Mouse (Mus musculus): Measurements from ENCODE around the gene Phrf1. TPM values are rescaled to one million over a fixed set of nuclear protein-coding genes. Genes with fewer than 3 reads are reported as not detected.
A peak's percentile ranks its signal among the peaks of the same experiment; 100 is the strongest.

Gene Phrf1
- polyA plus RNA-seq, 1 experiment from 2014 or later, result 87.1 TPM

DNA sequence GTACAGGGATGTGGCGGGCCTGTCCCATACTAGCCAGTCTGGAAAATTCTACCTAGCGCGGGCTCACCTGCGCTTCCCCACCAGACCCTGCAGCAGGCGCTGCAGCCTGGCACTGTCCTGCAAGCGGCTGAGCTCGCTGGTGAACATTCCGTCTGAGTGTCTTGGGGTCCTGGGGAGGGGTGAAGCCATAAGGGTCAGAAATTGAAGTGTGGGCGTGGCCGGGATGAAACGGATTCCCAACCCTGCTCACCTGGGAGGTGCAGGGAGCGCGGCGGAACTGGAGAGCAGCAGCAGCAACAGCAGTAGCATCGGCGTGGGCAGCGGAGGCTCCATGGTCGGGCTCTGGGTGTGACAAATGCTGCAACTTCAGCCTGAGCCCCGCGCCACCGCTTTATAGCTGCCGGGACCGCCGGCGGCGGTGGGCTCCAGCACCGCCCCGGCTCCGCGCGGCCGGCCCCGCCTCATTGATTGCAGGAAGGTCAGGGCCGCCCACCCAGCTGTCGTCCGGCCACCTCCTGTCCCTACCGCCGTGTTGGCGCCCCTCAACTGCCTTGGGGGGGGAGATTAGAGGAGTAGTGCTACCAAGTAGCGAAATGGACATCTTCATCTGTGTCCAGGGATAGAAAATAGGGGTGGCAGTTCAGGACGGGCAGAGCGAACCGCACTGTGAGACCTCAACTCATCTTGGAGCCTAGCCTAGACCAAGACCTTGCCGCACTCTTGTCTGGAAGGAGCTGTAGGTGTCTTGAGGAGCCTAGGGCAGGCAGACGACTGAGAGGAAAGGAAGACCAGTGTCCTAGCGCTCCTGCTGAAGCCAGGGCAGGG lies 50.4 kb downstream of the Phrf1 start, which contains the start of gene Sct:
TSS of gene Sct (minus strand) at position 368 of the 825 bp plus-strand sequence.
- Histone ChIP-seq H3K9ac (peak within 1 kb of the TSS; percentile 43), H3K27ac (no peak within 1 kb of the TSS), H3K4me3 (peak within 1 kb of the TSS; percentile 44), H3K36me3 (no peaks in the 10 kb centered on the region), H3K27me3 (0 out of 2 replicates have a peak, but pooled peaks cover 11% of the 10 kb centered on the region), H3K9me3 (no peaks in the 10 kb centered on the region), H3K4me2 (replicated peaks) (peak within 1 kb of the TSS; percentile 96), H3K4me1 (0 out of 2 replicates have a peak, but pooled peaks cover 6% of the 10 kb centered on the region)
- 2% methylated on average over 45 of the region's 46 CpGs for WGBS
- 0 out of 2 replicates have a peak, but pooled peaks have one; percentile 43 for ATAC-seq (ENCODE audit: insufficient number of reproducible peaks, insufficient read depth, low FRiP score, low TSS enrichment)

DNA sequence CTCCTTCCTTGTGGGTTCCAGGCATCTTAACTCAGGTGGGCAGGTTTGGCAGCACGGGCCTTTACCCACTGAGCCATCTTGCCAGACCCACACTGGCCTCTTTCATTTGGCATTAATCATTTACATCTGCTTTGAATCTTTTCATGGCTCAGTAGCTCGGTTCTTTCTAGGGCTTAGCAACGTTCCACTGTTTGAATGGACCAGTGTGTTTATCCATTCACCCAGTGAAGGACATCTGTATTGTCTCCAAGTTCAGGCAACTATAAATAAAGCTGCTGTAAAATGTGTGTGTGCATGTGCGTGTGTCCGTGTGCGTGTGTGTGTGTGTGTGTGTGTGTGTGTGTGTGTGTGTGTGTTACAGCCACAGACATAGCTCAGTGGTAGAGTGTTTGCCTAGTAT lies 52.9 kb downstream of the Phrf1 start:
- whole genome bisulfite sequencing, result 68% methylated on average over 6 of the region's 6 CpGs
- ATAC-seq (ENCODE audit: insufficient number of reproducible peaks, insufficient read depth, low FRiP score, low TSS enrichment), result no peak

DNA sequence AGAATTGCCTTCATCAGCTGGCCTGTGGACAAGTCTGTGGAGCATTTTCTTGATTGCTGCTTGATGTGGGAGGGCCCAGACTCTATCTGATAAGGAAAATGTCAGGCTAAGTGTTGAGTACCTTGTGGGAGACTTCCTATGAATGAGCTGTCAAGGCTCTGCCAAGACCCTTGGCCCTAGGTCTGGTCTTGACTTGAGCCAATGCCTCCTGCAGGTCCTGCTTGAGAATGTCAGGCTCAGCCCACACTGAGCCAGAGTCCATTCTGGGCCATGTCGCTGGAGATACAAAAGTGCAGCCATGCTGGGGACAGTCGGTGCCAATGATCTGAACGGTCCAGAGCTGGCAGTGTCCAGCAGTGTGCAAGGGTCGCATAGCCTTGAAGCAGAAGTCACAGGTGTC lies 54.2 kb downstream of the Phrf1 start:
- no peak overlapping the region for H3K27ac ChIP-seq
- ATAC-seq (ENCODE audit: insufficient number of reproducible peaks, insufficient read depth, low FRiP score, low TSS enrichment), result no peak

More for the DNA sequence above, 52.9 kb downstream of the Phrf1 start:
- Histone ChIP-seq H3K27ac (no peak overlapping the region), H3K27me3 (0 out of 2 replicates have a peak, but pooled peaks cover 11% of the 10 kb centered on the region), H3K9ac (no peak overlapping the region), H3K9me3 (no peaks in the 10 kb centered on the region), H3K4me1 (0 out of 2 replicates have a peak, but pooled peaks cover 6% of the 10 kb centered on the region), H3K4me3 (no peak overlapping the region), H3K36me3 (no peaks in the 10 kb centered on the region), H3K4me2 (replicated peaks) (no peak overlapping the region)

DNA sequence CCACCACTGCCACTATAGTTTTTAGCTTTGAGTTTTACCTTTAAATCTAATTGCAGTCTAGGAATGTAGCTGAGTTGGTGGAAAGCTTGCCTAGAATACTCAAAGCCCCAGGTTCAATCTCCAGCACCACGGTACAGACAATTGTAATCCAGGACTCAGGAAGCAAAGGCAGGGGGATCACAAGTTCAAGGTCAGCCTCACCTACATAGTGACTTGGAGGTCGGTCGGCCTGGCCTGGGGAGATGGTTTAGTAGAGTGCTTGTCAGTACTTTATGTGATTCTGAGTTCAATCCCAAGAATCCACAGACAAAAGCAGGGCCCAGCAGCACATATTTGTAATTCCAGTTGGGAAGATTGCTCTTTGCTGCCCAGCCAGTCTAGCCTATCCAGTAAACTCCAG lies 59.5 kb downstream of the Phrf1 start:
- Histone ChIP-seq H3K27me3 (peaks cover 26% of the 10 kb centered on the region), H3K4me2 (replicated peaks) (no peak overlapping the region), H3K9me3 (no peaks in the 10 kb centered on the region), H3K27ac (no peak overlapping the region), H3K4me3 (no peak overlapping the region), H3K4me1 (peaks cover 10% of the 10 kb centered on the region; the same call in 1 of the 2 replicates), H3K36me3 (no peaks in the 10 kb centered on the region), H3K9ac (no peak overlapping the region)
- ATAC-seq (ENCODE audit: insufficient number of reproducible peaks, insufficient read depth, low FRiP score, low TSS enrichment), result no peak
- WGBS, result 82% methylated on average over 3 of the region's 3 CpGs

More for the DNA sequence above, 54.2 kb downstream of the Phrf1 start:
- H3K36me3 ChIP-seq, result no peaks in the 10 kb centered on the region
- no peaks in the 10 kb centered on the region for H3K9me3 ChIP-seq
- H3K9ac ChIP-seq, result no peak overlapping the region
- H3K4me3 ChIP-seq, result no peak overlapping the region
- 88% methylated on average over 4 of the region's 4 CpGs for WGBS
- H3K27me3 ChIP-seq, result 0 out of 2 replicates have a peak, but pooled peaks cover 11% of the 10 kb centered on the region
- H3K4me2 ChIP-seq (replicated peaks), result no peak overlapping the region
- 0 out of 2 replicates have a peak, but pooled peaks cover 6% of the 10 kb centered on the region for H3K4me1 ChIP-seq

DNA sequence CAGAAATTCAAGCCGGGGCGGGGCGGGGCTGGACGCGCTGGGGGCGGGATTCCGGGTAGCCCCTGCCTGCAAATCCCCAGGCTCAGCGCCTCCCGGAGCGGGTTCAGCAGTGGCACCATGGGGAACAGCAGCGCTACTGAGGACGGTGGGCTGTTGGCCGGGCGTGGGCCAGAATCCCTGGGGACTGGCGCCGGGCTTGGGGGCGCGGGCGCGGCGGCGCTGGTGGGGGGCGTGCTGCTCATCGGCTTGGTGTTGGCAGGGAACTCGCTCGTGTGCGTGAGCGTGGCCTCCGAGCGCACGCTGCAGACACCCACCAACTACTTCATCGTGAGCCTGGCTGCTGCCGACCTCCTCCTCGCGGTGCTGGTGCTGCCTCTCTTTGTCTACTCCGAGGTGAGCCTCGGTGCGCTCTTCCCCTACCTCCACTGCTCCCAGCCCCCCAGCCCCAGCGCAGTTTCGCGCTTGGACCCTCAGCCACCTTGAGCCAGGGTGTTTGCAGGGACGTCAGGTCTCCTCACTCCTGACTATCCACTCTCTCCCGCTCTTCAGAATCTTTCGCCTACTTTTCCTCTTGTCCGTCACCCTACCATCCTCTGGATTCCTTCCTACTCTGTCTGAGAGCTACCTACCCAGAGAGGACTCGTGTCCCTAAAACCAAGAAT lies 63.5 kb downstream of the Phrf1 start, which contains the start of gene Drd4:
TSS of gene Drd4 (plus strand) at position 86 of the 662 bp plus-strand sequence.
- no peaks in the 10 kb centered on the region for H3K9me3 ChIP-seq
- WGBS, result 2% methylated on average over 45 of the region's 46 CpGs
- H3K4me3 ChIP-seq, result peak within 1 kb of the TSS; percentile 54
- 0 out of 2 replicates have a peak, but pooled peaks cover 3% of the 10 kb centered on the region for H3K36me3 ChIP-seq
- H3K9ac ChIP-seq, result peak within 1 kb of the TSS; percentile 65
- no peak; the same call in 1 of the 2 replicates for ATAC-seq (ENCODE audit: insufficient number of reproducible peaks, insufficient read depth, low FRiP score, low TSS enrichment)
- H3K4me1 ChIP-seq, result peaks cover 30% of the 10 kb centered on the region
- peak within 1 kb of the TSS; percentile 96 for H3K4me2 ChIP-seq (replicated peaks)
- H3K27ac ChIP-seq, result no peak within 1 kb of the TSS
- peaks cover 57% of the 10 kb centered on the region for H3K27me3 ChIP-seq

DNA sequence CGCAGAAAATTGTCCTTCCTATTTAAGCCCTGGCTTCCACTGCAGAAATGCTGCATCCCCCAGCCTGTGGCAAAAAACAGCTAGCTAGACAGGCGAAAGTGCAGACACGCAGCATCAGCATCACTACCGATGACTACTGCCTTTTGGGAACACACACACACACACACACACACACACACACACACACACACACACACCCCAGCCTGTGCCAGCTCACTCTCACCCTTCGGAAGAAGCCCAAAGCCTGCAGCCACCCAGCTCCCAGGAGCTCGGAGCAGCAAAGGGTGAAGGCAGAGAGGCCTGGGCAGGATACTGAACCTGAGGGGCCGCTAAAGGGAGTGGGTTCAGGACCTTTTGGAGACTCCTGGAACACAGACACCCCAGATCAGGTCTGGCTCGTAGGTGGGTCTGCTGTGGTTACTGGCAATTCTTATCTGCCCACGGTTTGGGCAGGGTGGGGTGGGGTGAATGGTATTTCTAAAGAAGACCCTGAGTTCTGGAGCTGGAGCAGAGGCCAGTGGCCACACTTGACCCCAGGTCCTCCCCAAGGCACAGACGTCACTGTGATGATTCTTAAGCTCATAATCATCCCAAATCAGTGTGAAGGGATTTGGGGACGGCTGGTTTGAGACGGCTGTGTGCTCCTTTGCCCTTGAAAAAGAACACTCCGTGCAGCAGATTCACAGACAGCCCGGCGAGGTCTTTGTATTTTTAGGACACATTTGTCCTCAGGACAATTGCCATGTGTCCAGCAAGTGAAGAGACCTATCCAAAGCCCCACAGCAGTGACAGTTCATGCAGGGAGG lies 64.2 kb downstream of the Phrf1 start:
- H3K27ac ChIP-seq, result no peak overlapping the region
- H3K36me3 ChIP-seq, result 0 out of 2 replicates have a peak, but pooled peaks cover 9% of the 10 kb centered on the region
- H3K9ac ChIP-seq, result peak overlapping the region; percentile 65; the same call in 1 of the 2 replicates
- peak overlapping the region; percentile 54 for H3K4me3 ChIP-seq
- H3K4me1 ChIP-seq, result peaks cover 30% of the 10 kb centered on the region
- peaks cover 57% of the 10 kb centered on the region for H3K27me3 ChIP-seq
- no peak for ATAC-seq (ENCODE audit: insufficient number of reproducible peaks, insufficient read depth, low FRiP score, low TSS enrichment)
- WGBS, result 26% methylated on average over 15 of the region's 15 CpGs
- no peaks in the 10 kb centered on the region for H3K9me3 ChIP-seq
- H3K4me2 ChIP-seq (replicated peaks), result peak overlapping the region; percentile 96

DNA sequence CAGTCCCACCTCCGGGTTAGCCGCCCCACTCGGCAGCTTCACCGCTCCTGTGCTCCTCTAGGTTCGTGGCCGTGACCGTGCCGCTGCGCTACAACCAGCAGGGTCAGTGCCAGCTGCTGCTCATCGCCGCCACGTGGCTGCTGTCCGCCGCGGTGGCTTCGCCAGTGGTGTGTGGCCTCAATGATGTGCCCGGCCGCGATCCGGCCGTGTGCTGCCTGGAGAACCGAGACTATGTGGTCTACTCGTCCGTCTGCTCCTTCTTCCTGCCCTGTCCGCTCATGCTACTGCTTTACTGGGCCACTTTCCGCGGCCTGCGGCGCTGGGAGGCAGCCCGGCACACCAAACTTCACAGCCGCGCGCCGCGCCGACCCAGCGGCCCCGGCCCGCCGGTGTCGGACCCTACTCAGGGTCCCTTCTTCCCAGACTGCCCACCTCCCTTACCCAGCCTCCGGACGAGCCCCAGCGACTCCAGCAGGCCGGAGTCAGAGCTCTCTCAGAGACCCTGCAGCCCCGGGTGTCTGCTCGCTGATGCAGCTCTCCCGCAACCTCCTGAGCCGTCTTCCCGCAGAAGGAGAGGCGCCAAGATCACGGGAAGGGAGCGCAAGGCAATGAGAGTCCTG lies 65.4 kb downstream of the Phrf1 start:
- no peak overlapping the region for H3K27ac ChIP-seq
- H3K9ac ChIP-seq, result peak overlapping the region; percentile 59
- peaks cover 30% of the 10 kb centered on the region for H3K4me1 ChIP-seq
- ATAC-seq (ENCODE audit: insufficient number of reproducible peaks, insufficient read depth, low FRiP score, low TSS enrichment), result no peak
- H3K27me3 ChIP-seq, result peaks cover 57% of the 10 kb centered on the region
- no peaks in the 10 kb centered on the region for H3K9me3 ChIP-seq
- peak overlapping the region; percentile 96 for H3K4me2 ChIP-seq (replicated peaks)
- 0 out of 2 replicates have a peak, but pooled peaks cover 15% of the 10 kb centered on the region for H3K36me3 ChIP-seq
- under 1% methylated on average over 53 of the region's 53 CpGs for WGBS
- H3K4me3 ChIP-seq, result peak overlapping the region; percentile 42

DNA sequence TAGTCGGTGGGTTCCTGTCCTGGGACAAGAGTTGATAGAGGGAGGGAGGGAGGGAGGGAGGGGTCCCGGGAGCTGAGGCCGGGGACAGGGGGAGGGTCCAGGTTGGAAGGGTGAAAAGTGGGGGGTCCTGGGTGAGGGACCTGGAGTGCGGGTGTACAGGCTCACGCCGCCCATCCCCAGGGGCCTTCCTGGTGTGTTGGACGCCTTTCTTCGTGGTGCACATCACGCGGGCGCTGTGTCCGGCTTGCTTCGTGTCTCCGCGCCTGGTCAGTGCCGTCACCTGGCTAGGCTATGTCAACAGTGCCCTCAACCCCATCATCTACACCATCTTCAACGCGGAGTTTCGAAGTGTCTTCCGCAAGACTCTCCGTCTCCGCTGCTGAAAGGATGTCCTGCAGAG lies 65.9 kb downstream of the Phrf1 start:
- Histone ChIP-seq H3K9ac (peak overlapping the region; percentile 59; the same call in 1 of the 2 replicates), H3K4me3 (peak overlapping the region; percentile 42), H3K4me2 (replicated peaks) (peak overlapping the region; percentile 96), H3K36me3 (0 out of 2 replicates have a peak, but pooled peaks cover 19% of the 10 kb centered on the region), H3K9me3 (no peaks in the 10 kb centered on the region), H3K27me3 (peaks cover 57% of the 10 kb centered on the region), H3K27ac (no peak overlapping the region), H3K4me1 (peaks cover 30% of the 10 kb centered on the region)
- 8% methylated on average over 21 of the region's 22 CpGs for WGBS
- no peak for ATAC-seq (ENCODE audit: insufficient number of reproducible peaks, insufficient read depth, low FRiP score, low TSS enrichment)

DNA sequence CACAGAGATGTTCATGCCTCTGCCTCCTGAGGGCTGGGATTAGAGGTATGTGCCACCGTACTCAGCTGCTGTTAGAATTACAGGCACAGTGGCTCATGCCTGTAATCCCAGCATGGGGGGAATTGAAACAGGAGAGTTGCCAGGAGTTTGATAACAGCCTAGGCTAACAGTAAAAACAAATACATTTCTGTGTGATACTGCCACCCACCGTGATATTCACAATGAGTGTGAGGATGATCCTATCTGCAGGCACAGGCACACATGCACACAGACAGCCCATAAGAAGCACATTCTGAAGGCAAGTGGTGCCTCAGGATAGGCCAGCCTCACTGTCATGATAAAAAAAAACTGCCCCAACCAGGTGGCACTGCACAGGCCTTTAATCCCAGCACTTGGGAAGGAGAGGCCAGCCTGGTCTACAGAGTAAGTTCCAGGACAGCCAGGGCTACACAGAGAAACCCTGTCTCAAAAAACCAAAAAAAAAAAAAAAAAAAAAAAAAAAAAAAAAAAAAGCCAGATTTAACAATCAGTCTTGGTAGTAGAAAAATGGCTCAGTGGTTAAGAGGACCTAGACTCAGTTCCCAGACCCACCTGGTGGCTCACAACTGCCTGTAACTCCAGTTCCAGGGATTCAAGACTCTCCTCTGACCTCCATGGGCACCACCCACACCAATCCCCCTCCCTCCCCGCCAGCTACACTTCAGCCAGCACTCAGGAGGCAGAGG lies 69.5 kb downstream of the Phrf1 start:
- H3K27ac ChIP-seq, result no peak overlapping the region
- ATAC-seq (ENCODE audit: insufficient number of reproducible peaks, insufficient read depth, low FRiP score, low TSS enrichment), result no peak
- H3K9me3 ChIP-seq, result no peaks in the 10 kb centered on the region
- 87% methylated on average over 3 of the region's 3 CpGs for WGBS
- H3K4me3 ChIP-seq, result no peak overlapping the region
- peaks cover 19% of the 10 kb centered on the region for H3K4me1 ChIP-seq
- H3K36me3 ChIP-seq, result peaks cover 52% of the 10 kb centered on the region
- no peak overlapping the region for H3K9ac ChIP-seq
- H3K4me2 ChIP-seq (replicated peaks), result no peak overlapping the region
- H3K27me3 ChIP-seq, result peaks cover 31% of the 10 kb centered on the region

DNA sequence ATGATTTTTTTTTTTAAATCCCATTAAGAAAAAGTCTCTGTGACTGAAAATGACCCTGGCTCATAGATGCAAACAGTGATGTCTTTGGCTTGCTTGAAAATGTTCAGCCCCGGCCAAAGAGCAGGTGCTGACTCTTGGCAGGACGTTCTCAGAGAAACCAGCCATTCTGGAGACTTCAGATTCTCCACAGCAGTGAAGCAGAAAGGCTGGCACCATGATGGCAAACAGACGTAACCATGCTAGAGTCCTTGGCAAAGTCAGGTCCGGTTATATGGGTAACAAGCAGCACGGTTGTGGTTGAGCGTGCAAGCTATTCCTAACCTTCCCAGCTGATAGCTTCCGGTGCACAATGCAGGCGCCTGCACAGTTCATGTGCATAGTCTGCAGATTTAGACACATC lies 70.6 kb downstream of the Phrf1 start:
- no peaks in the 10 kb centered on the region for H3K9me3 ChIP-seq

More for the DNA sequence above, 70.6 kb downstream of the Phrf1 start:
- 95% methylated on average over 8 of the region's 8 CpGs for whole genome bisulfite sequencing
- Histone ChIP-seq H3K36me3 (peaks cover 61% of the 10 kb centered on the region), H3K27ac (no peak overlapping the region), H3K4me2 (replicated peaks) (no peak overlapping the region), H3K9ac (no peak overlapping the region), H3K4me1 (peaks cover 8% of the 10 kb centered on the region), H3K27me3 (peaks cover 20% of the 10 kb centered on the region), H3K4me3 (no peak overlapping the region)
- no peak for ATAC-seq (ENCODE audit: insufficient number of reproducible peaks, insufficient read depth, low FRiP score, low TSS enrichment)

Measured in embryonic facial prominence, embryonic 12.5 days (tissue).